Mouse (Mus musculus): ENCODE measurements around the gene Pole3. TPM values are rescaled to one million over a fixed set of nuclear protein-coding genes. Genes with fewer than 3 reads are reported as not detected.
A peak's percentile ranks its signal among the peaks of the same experiment; 100 is the strongest.
"Not testable (repeated sequence)": the region's sequence is repeated elsewhere in the genome, so short reads cannot be mapped to it uniquely, and the experiment has no call there.

The Pole3 gene
- total and polyA plus RNA-seq, 3 experiments, result 32.1 to 87.5 (median 69.8) TPM

- Histone ChIP-seq H3K9ac (ENCODE audit: insufficient read depth, low read depth) (peak within 1 kb of the TSS; percentile 14; the same call in 1 of the 2 replicates), H3K79me2 (replicated peaks; ENCODE audit: control insufficient read depth, extremely low read depth, insufficient read depth, poor library complexity, severe bottlenecking) (no peaks in the 10 kb centered on the region), H3K4me2 (ENCODE audit: insufficient read depth, low read depth, poor library complexity, severe bottlenecking) (peak within 1 kb of the TSS; percentile 27), H3K9me3 (replicated peaks; ENCODE audit: low read length) (no peaks in the 10 kb centered on the region), H3K27me3 (replicated peaks) (no peaks in the 10 kb centered on the region), H3K4me1 (ENCODE audit: control insufficient read depth in 1 of 2, insufficient read depth in 2 of 2) (peaks cover 14 to 61% of the 10 kb centered on the region in 2 experiments), H3K4me3 (replicated peaks in 1 of 3; ENCODE audit: low read depth in 2 of 3, low read length in 2 of 3, poor library complexity in 1 of 3) (peak within 1 kb of the TSS in 1 of 3 experiments; percentile 19), H3K36me3 (replicated peaks in 1 of 2; ENCODE audit: control insufficient read depth in 1 of 2, insufficient read depth in 1 of 2, low read length in 1 of 2) (no peaks in the 10 kb centered on the region), H3K27ac (ENCODE audit: insufficient read depth, low read depth) (peak within 1 kb of the TSS; percentile 10; the same call in 1 of the 2 replicates)
- TF ChIP-seq JUND (conservative IDR thresholded peaks at IDR 0.05; ENCODE audit: low read depth, low read length) (no peak), ZC3H11A (IDR thresholded peaks at IDR 0.05; ENCODE audit: low read depth, low read length) (no peak), USF1 (IDR thresholded peaks at IDR 0.05; ENCODE audit: low read depth, low read length) (no peak), ZMIZ1 (IDR thresholded peaks at IDR 0.05; ENCODE audit: low read depth, low read length) (no peak), USF2 (conservative IDR thresholded peaks at IDR 0.05; ENCODE audit: low read depth, low read length) (no peak), CHD1 (IDR thresholded peaks at IDR 0.05; ENCODE audit: low read depth, low read length) (no peak), SMC3 (IDR thresholded peaks at IDR 0.05; ENCODE audit: low read depth, low read length) (no peak)
- no peak for DNase-seq (ENCODE audit: extremely low read depth)
- dilution Hi-C loops (cut with MboI; ENCODE audit: extremely low pct_ligation_motif_present, extremely low pct_unique_long_range_greater_than_20kb, low sequenced_read_pairs) (no loop called here), in situ Hi-C loops (cut with MboI; ENCODE audit: low pct_ligation_motif_present, low pct_unique_long_range_greater_than_20kb, low sequenced_read_pairs) (no loop called here)
Observed at GRCm38 (mm10) chr4:62479937-62480708, 44.7 kb downstream of the Pole3 start, which contains the start of gene Bspry. TSS of gene Bspry (plus strand) at chr4:62480053.

- H3K9me3 ChIP-seq (replicated peaks; ENCODE audit: low read length); dilution Hi-C loops (cut with MboI; ENCODE audit: extremely low pct_ligation_motif_present, extremely low pct_unique_long_range_greater_than_20kb, low sequenced_read_pairs); H3K27me3 ChIP-seq (replicated peaks); H3K36me3 ChIP-seq (replicated peaks in 1 of 2; ENCODE audit: control insufficient read depth in 1 of 2, insufficient read depth in 1 of 2, low read length in 1 of 2); in situ Hi-C loops (cut with MboI; ENCODE audit: low pct_ligation_motif_present, low pct_unique_long_range_greater_than_20kb, low sequenced_read_pairs); H3K4me2 ChIP-seq (ENCODE audit: insufficient read depth, low read depth, poor library complexity, severe bottlenecking); DNase-seq (ENCODE audit: extremely low read depth); H3K79me2 ChIP-seq (replicated peaks; ENCODE audit: control insufficient read depth, extremely low read depth, insufficient read depth, poor library complexity, severe bottlenecking); H3K4me3 ChIP-seq (replicated peaks in 1 of 3; ENCODE audit: low read depth in 2 of 3, low read length in 2 of 3, poor library complexity in 1 of 3); H3K27ac ChIP-seq (ENCODE audit: insufficient read depth, low read depth); H3K9ac ChIP-seq (ENCODE audit: insufficient read depth, low read depth): not testable (repeated sequence)
- H3K4me1 ChIP-seq (ENCODE audit: control insufficient read depth in 1 of 2, insufficient read depth in 2 of 2), result peaks cover 14 to 60% of the 10 kb centered on the region in 2 experiments
- peak in 1 of 2 experiments; percentile 40; a peak in 2 of 4 replicates for TF ChIP-seq CTCF (conservative IDR thresholded peaks at IDR 0.05 in 1 of 2, IDR thresholded peaks at IDR 0.05 in 1 of 2; ENCODE audit: low read depth in 2 of 2, low read length in 2 of 2)
Observed at GRCm38 (mm10) chr4:62479593-62479936, 45.3 kb downstream of the Pole3 start.

GRCm38 (mm10) chr4:62477542-62478244, 47.2 kb downstream of the Pole3 start:
- Histone ChIP-seq H3K36me3 (replicated peaks in 1 of 2; ENCODE audit: control insufficient read depth in 1 of 2, insufficient read depth in 1 of 2, low read length in 1 of 2) (no peaks in the 10 kb centered on the region), H3K4me3 (replicated peaks in 1 of 3; ENCODE audit: low read depth in 2 of 3, low read length in 2 of 3, poor library complexity in 1 of 3) (no peak overlapping the region), H3K27me3 (replicated peaks) (no peaks in the 10 kb centered on the region), H3K9ac (ENCODE audit: insufficient read depth, low read depth) (no peak overlapping the region), H3K27ac (ENCODE audit: insufficient read depth, low read depth) (no peak overlapping the region), H3K4me1 (ENCODE audit: control insufficient read depth in 1 of 2, insufficient read depth in 2 of 2) (peaks cover 14 to 52% of the 10 kb centered on the region in 2 experiments), H3K79me2 (replicated peaks; ENCODE audit: control insufficient read depth, extremely low read depth, insufficient read depth, poor library complexity, severe bottlenecking) (no peaks in the 10 kb centered on the region), H3K9me3 (replicated peaks; ENCODE audit: low read length) (no peaks in the 10 kb centered on the region), H3K4me2 (ENCODE audit: insufficient read depth, low read depth, poor library complexity, severe bottlenecking) (no peak overlapping the region)
- dilution Hi-C loops (cut with MboI; ENCODE audit: extremely low pct_ligation_motif_present, extremely low pct_unique_long_range_greater_than_20kb, low sequenced_read_pairs), result no loop called here
- no peak for TF ChIP-seq IRF4 (IDR thresholded peaks at IDR 0.05; ENCODE audit: low read depth, low read length)
- no peak for TF ChIP-seq MAFK (IDR thresholded peaks at IDR 0.05; ENCODE audit: insufficient replicate concordance, low read length)
- no peak for TF ChIP-seq KAT2A (IDR thresholded peaks at IDR 0.05; ENCODE audit: insufficient replicate concordance, low read length)
- TF ChIP-seq RAD21 (IDR thresholded peaks at IDR 0.05; ENCODE audit: low read depth, low read length), result no peak
- DNase-seq (ENCODE audit: extremely low read depth), result no peak
- in situ Hi-C loops (cut with MboI; ENCODE audit: low pct_ligation_motif_present, low pct_unique_long_range_greater_than_20kb, low sequenced_read_pairs), result no loop called here
